Mouse (Mus musculus) heart, adult 2 months (tissue): ENCODE results near the gene Tbc1d9.

Source experiments
- CTCF ChIP-seq: fragments of 200-600 bp; IDR thresholded peaks from 2 replicates; pipeline ENCODE4 v1.8.1; 2022; ENCODE audit warnings: antibody characterized with exemption, mild to moderate bottlenecking, moderate library complexity
- POLR2A ChIP-seq: fragments of 200-500 bp; IDR thresholded peaks from 2 replicates; pipeline ENCODE4 v1.6.1; 2011; ENCODE audit warnings: mild to moderate bottlenecking, low read depth, low read length, control low read depth; ENCODE audit not compliant: insufficient read depth

- no peak for TF ChIP-seq CTCF
- TF ChIP-seq POLR2A: no peak
Observed at GRCm38 (mm10) chr8:83159615-83160014, 5.5 kb upstream of the Tbc1d9 start.
